Mouse (Mus musculus) adrenal gland (tissue): Measurements from ENCODE around the gene Cyp4f40.
"Not testable (repeated sequence)": the region's sequence is repeated elsewhere in the genome, so short reads cannot be mapped to it uniquely, and the experiment has no call there.

Experiments used
- intact Hi-C: fragments of 180-260 bp; cut with DNase I; formaldehyde crosslinking; loops from one replicate; pipeline ENCODE4 v1.15.1; 2025

The Cyp4f40 gene

DNA sequence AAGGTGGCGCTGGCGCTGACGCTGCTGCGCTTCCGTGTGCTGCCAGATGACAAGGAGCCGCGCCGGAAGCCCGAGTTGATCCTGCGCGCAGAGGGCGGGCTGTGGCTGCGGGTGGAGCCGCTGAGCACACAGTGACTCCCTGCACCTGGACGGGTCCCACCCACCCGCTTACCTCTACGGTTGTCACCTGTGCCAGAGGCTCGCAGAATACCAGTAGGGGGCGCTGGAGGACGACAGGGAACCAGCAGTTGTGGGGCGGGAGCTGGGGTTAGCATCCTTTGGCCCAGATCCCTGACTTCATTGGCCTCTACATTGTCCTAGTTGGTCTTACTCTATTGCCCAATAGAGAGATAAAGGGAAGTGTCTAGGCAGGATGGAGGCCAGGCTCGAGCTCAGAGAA lies 44.1 kb downstream of the Cyp4f40 start:
- intact Hi-C loops, result no loop called here

DNA sequence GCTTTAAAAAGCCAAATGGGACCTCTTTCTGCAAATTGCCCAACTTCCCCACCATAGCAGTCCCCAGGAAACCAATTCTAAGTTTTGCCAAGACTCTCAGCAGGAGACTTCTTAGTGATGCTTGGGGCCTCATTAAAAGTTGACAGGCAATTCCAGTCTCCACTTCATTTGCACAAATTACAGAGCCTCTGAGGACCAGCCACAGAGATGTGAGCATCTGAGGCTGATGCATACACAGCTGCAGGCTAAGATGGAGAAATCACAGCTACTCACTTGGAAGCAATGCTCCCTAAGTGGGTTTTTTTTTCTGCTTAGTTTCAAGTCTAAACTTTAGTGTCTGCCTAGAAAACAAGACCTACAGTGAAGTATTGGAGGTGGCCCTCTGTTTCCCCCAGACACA lies 51.8 kb downstream of the Cyp4f40 start:
- intact Hi-C loops, result not testable (repeated sequence)

DNA sequence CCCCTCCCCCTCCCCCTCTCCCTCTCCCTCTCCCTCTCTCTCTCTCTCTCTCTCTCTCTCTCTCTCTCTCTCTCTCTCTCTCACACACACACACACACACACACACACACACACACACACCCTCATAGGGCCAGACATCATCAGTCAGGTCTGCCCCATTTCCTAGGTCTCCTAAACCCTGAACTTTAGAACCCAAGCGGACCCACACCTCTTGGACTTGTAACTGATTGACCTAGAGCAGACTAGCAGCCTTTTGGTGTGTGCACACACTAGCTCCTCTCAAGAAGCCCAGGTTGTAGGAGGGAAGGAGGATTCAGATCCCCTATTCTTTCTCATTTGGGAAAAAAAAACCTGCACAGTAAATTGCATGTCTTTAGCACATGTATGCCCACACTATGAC lies 63.5 kb downstream of the Cyp4f40 start:
- intact Hi-C loops, result not testable (repeated sequence)

DNA sequence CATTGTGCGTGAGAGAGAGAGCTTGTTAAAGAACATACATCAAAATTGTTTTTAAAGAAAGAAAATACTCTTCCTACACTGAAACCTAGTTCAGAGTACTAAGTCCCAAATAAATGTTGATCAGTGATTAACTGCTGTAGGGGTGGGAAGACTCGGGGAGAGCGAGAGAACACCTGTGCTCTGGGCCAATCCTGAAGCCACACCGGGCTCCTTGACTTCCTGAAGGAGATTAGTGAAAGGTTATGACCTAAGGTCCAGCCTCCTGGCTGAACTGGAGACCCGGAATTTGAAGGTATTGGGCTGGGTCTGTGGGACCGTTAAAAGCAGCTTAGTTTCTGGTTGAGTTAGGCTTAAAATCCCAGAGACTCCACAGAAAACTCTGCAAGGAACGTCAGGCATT lies 64.1 kb downstream of the Cyp4f40 start:
- intact Hi-C loops, result no loop called here

DNA sequence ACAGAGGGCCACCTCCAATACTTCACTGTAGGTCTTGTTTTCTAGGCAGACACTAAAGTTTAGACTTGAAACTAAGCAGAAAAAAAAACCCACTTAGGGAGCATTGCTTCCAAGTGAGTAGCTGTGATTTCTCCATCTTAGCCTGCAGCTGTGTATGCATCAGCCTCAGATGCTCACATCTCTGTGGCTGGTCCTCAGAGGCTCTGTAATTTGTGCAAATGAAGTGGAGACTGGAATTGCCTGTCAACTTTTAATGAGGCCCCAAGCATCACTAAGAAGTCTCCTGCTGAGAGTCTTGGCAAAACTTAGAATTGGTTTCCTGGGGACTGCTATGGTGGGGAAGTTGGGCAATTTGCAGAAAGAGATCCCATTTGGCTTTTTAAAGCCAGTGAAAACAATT lies 67.7 kb downstream of the Cyp4f40 start:
- intact Hi-C loops, result not testable (repeated sequence)
